Mouse (Mus musculus): Measurements from ENCODE around the gene Gm7073. TPM values are rescaled to one million over a fixed set of nuclear protein-coding genes. Genes with fewer than 3 reads are reported as not detected.

The Gm7073 gene
- not detected in 2 replicates for polyA plus RNA-seq (2015; fragmentation: Nextera tagmentation; extraction: Ambion mirVana)

DNA sequence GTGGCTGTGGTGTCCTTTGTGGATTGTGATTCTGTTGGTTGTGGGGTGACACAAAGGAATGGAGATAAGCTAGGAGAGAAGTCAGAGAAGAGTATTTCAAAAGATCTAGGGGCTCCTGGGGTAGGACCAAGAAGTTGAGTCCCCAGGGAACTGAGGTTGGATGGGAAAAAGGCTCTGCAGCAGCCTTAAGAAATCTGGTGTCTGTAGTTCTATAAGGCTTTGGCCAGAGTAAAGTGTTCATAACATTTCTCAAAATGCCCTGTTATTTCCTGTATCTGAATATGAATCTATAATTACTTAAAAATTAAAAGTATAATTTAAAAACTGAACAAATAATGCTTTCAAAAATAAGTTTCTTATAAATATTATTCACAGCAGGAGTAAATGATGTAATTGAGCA is at the start of gene Gm7073:
Gm7073 (minus strand) TSS at position 101 of the 400 bp plus-strand sequence.

MicroRNAs encoded within 50 kb of the gene (microRNA counts, 519-probe panel; counts per million panel counts)
- 296 counts per million, percentile 58 among the panel's probes with 10 or more counts for microRNA mmu-miR-505

Small RNAs within 50 kb of the gene (microRNA-seq; reads per million reads assigned to microRNA genes)
- gene Mir505 = 27.2 to 31.8 reads per million in 2 experiments

Other genes starting within 250 kb of the Gm7073 start
- gene Atp11c, start 53.4 kb upstream of the Gm7073 start, polyA plus RNA-seq (2015; fragmentation: Nextera tagmentation; extraction: Ambion mirVana) = 2.0 and 2.4 TPM in 2 replicates